ENCODE assay signal across 32 mouse cellular contexts in genomic region chr4:43903690-43904089, GRCm38 (mm10). TPM values are rescaled to one million over a fixed set of nuclear protein-coding genes. Genes with fewer than 3 reads are reported as not detected.
DNase-seq lines count a peak whose midpoint lies in the region; ATAC-seq lines count a peak whose summit lies in the region.
"Had no signal": no experiment of that assay in that cellular context is flagged by ENCODE, and none has a peak within 500 bp of the region (broad histone marks: within the 10 kb centered on the region; RNA-seq: fewer than 3 reads in every experiment).

No protein-coding gene starts in this region.

- ATAC-seq in inflammation-experienced regulatory T-cells, adult 6 months: peak; percentile 79
- ATAC-seq: forebrain, postnatal 0 days; liver, embryonic 12.5 days had no signal

- intact Hi-C loops in gastrocnemius, postnatal 36 days (cut with DNase I): loop anchor here (2.0 to 10.0 kb wide), 2 partner anchors 79 to 221 kb away; partner anchors contain the start of gene Ccin

- DNase-seq in CD4-positive helper T cell, adult 2 months (ENCODE audit: low read depth, low spot score): peak; percentile 46
- peak; percentile 53 for DNase-seq in T-cell, adult 2 months (ENCODE audit: low spot score)
- peak; percentile 54 for DNase-seq in thymus, postnatal 14 days
- DNase-seq in lung, postnatal 25 days (ENCODE audit: low spot score): no peak
- no peak for DNase-seq in gastrocnemius, postnatal 36 days
- DNase-seq in spleen, postnatal 4 days (ENCODE audit: low spot score in 2 of 2): no peak
- no peak for DNase-seq in adipocyte (ENCODE audit: low spot score)
- DNase-seq: adrenal gland, adult 2 months; B cell, adult 2 months; cerebellum, adult 11-12 months; cerebellum, postnatal 10 days; forebrain, postnatal 0 days; heart, postnatal 14 days; kidney, adult 9 months; kidney, postnatal 14 days; lung, adult 18-20 months; lung, postnatal 10 days; midbrain, embryonic 14.5 days; right cerebral cortex, postnatal 4 days had no signal

RNA-seq across cellular contexts. Expression of gene Reck, which starts 28.4 kb away (rescaled TPM):
- 1 to 10 TPM; 3.6 to 6.3 (median 5.3) TPM for polyA plus RNA-seq in inflammation-experienced regulatory T-cells, adult 6 months (2017; shearing (Covaris generic))
- total RNA-seq in gastrocnemius, postnatal 36 days (2021): 1 to 10 TPM; 2.2 to 2.5 TPM

RNA-seq across cellular contexts. Expression of gene Olfr155, which starts 52.3 kb away (rescaled TPM):
- not detected for polyA plus RNA-seq in inflammation-experienced regulatory T-cells, adult 6 months (2017; shearing (Covaris generic))
- not detected for total RNA-seq in gastrocnemius, postnatal 36 days (2021)
- total RNA-seq: adrenal gland, adult 2 months; adrenal gland, postnatal 4 days; forebrain, postnatal 0 days; heart, postnatal 14 days; layer of hippocampus, adult 8-10 months; left cerebral cortex, postnatal 14 days had no signal
- polyA plus RNA-seq: adrenal gland, adult 2 months; embryonic facial prominence, embryonic 11.5 days; forebrain, embryonic 11.5 days; forebrain, postnatal 0 days; heart, embryonic 12.5 days; hindbrain, embryonic 13.5 days; intestine, embryonic 14.5 days; limb, embryonic 12.5 days; liver, embryonic 12.5 days; midbrain, embryonic 14.5 days; neural tube, embryonic 14.5 days; stomach, postnatal 0 days had no signal

RNA-seq across cellular contexts. Expression of gene Glipr2, which starts 53.5 kb away (rescaled TPM):
- polyA plus RNA-seq in inflammation-experienced regulatory T-cells, adult 6 months (2017; shearing (Covaris generic)): 100 to 1,000 TPM; 153 to 302 (median 185) TPM
- 1 to 10 TPM; 2.4 to 3.0 TPM for total RNA-seq in gastrocnemius, postnatal 36 days (2021)

Comparison
In these comparisons a context has a peak if more than half of its experiments do, and no peak if none do; other contexts are left out.
1. DNase-seq: peak in CD4-positive helper T cell, adult 2 months (single experiment), T-cell, adult 2 months (single experiment) and thymus, postnatal 14 days (single experiment); none in lung, postnatal 25 days (single experiment), gastrocnemius, postnatal 36 days (0 of 2), spleen, postnatal 4 days (0 of 2) and adipocyte (single experiment).